Mouse (Mus musculus): Measurements from ENCODE around the gene Cpne5. TPM values are rescaled to one million over a fixed set of nuclear protein-coding genes. Genes with fewer than 3 reads are reported as not detected.

Gene Cpne5
- polyA plus RNA-seq, 1 experiment, result 42.2 TPM

DNA sequence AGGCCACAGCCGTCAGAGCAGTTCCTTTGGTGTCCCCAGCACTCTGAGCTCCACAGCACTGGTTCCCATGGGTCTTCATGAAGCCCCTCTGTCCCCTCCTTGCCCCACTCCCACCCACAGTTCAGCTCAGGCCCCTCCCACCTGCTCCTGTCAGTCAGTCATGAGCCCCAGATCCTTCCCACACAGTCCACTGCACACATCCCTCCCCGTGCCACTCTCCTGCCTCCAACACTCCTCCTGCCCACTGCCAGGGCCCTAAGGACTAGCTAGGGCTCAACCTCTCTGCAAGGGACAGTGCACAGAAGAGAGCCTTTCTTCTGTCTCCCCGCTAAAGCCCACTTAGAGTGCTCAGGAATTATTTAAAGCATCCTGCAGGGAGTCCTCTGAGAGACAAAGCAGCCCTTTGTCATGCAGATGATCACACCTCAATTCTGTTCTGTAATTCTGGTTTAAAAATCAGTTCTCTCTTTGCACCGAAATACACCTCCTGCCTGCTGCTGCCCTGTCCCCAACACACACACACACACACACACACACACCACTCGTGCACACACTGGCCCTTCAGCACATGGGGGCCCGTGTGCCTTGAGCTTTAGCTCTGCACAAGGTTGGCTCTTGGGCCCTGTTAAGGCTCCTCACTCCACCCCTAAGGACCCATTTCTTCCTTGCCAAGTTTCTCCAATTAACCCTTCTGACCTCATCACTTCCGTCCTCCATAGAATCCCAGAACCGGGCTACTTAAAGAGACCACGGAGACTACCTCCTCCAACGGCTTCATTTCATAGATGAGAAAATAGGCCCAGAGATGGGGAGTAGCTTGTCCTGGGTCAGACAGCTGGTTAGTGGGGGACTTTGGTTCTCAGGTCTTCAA lies 50.7 kb downstream of the Cpne5 start:
- no peak for TF ChIP-seq GATA1 (IDR thresholded peaks at IDR 0.05; ENCODE audit: low read length)

GRCm38 (mm10) chr17:29185376-29186046 lies 52.5 kb downstream of the Cpne5 start:
- TF ChIP-seq GATA1 (IDR thresholded peaks at IDR 0.05; ENCODE audit: low read length), result no peak

DNA sequence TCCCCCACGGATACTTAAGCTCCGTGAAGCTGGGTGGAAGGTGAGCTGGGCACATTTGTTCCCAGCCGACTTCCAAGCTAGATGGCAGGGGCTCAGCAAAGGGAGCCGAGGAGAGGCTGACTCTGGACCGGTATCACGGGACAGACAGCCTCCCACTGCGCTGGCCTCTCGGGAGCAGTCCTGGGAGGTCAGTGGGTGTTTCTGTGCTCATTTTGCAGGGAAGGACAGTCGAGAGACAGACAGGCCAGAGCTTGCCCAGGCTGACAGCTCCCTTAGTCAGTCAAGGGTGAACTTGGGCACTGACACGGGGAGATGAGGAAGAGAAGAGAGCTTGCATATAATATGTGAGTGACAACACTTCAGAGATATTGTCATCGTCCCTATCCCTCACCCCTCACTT lies 54.8 kb downstream of the Cpne5 start:
- TF ChIP-seq GATA1 (IDR thresholded peaks at IDR 0.05; ENCODE audit: low read length), result no peak

GRCm38 (mm10) chr17:29181751-29182150 lies 56.2 kb downstream of the Cpne5 start:
- TF ChIP-seq GATA1 (IDR thresholded peaks at IDR 0.05; ENCODE audit: low read length), result no peak

GRCm38 (mm10) chr17:29180406-29181127 lies 57.4 kb downstream of the Cpne5 start:
- no peak for TF ChIP-seq GATA1 (IDR thresholded peaks at IDR 0.05; ENCODE audit: low read length)

- no peak for TF ChIP-seq GATA1 (IDR thresholded peaks at IDR 0.05; ENCODE audit: low read length)
Measured at GRCm38 (mm10) chr17:29179917-29180316, 58.0 kb downstream of the Cpne5 start.

DNA sequence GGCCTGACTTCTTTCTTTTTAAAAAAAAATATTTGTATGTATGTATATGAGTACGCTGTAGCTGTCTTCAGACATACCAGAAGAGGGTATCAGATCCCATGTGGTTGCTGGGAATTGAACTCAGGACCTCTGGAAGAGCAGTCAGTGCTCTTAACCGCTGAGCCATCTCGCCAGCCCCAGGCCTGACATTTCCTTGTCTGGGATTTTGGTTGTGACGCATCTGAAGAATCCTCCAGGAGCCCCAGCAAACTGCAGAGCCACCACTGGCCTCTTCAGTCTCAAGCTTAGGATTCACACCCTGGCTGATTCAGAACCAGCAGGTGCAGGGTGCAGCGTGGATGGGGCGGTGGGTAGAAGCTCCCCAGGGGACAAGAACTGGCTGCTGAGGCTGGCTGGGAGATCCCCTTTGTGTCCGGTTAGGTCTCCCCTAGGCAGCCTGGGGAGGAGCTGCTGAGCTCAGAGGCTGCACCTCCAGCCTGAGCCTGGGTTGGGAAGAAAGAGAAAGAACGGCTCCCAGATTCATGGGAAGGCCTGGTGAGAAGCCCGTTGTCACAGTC lies 59.4 kb downstream of the Cpne5 start:
- no peak for TF ChIP-seq GATA1 (IDR thresholded peaks at IDR 0.05; ENCODE audit: low read length)

- TF ChIP-seq GATA1 (IDR thresholded peaks at IDR 0.05; ENCODE audit: low read length), result no peak
Measured at GRCm38 (mm10) chr17:29176391-29177267, 61.3 kb downstream of the Cpne5 start.

DNA sequence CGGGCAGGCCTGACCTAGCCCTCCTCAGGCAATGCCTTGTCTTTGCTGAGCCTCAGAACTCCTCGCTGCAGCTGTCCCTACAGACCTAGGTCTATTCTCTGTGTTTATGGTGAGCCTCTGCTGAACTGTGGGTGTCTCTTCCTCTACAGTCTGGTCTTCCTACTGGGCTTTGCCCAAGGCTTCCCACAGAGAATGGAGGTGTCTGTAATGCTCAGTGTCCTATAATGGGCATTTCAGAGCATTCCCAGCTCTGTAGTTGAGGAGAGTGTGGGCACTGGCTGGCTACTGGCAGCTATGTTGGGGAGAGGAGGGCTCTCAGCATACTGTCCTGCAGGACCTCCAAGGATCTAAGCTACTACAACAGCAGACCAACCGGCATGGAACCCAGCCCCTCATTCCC lies 62.3 kb downstream of the Cpne5 start:
- no peak for TF ChIP-seq GATA1 (IDR thresholded peaks at IDR 0.05; ENCODE audit: low read length)

DNA sequence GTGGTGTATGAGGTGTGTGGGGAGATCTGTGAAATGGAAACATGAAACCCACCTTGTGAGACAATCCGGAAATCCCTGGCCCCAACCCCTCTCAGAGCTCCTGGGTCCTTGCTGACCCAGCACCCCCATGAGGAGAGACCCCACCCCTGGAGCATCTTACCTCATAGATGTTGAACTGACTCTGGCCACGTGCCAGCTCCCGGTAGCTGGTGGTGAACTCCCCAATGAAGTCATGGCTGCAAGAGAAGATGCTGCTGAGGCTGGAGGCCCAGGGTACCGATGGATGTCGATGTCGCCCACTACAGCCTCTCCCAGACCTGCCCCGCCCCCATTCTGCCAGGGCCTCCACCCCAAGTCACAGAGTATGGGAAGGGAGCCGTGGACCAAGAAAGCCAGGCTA lies 64.8 kb downstream of the Cpne5 start:
- TF ChIP-seq GATA1 (IDR thresholded peaks at IDR 0.05; ENCODE audit: low read length), result no peak

- peak; percentile 25 for TF ChIP-seq GATA1 (IDR thresholded peaks at IDR 0.05; ENCODE audit: low read length)
Measured at GRCm38 (mm10) chr17:29172062-29172461, 65.9 kb downstream of the Cpne5 start.

DNA sequence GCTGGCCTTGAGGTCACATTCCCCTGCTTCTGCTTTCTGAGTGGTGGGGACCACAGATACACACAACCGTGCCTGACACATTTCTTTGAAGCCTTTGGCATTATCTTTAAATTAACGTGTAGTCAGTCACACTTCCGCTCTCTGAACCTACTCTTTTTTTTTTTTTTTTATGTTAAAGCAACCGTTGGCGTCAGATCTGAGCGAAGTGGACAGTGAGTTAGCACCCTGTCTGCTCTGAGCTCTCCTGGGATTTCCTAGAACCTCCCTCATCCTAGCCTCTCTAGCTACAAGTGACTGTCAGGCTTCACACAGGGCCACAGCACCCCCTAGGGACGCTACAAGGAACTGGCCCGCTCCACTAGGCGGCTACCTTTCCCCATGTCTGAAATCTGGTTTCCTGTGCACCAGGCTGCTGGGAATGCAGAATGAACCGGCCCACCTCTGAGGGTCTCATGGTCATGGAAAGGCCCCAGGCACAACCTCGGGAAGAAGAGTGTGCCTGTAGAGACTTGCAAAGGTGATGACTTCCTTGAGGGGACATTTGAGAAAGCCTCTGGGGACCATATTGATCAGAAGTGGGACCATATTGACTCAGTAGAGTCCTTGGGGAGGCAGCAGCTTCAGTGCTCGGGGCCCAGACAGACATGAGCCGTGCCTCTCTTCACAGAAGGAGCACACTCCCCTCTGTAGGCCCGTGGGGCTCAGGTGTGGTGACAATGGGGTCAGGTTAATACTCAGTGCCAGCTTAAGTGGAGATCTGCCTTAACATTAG lies 66.8 kb downstream of the Cpne5 start:
- no peak for TF ChIP-seq GATA1 (IDR thresholded peaks at IDR 0.05; ENCODE audit: low read length)

DNA sequence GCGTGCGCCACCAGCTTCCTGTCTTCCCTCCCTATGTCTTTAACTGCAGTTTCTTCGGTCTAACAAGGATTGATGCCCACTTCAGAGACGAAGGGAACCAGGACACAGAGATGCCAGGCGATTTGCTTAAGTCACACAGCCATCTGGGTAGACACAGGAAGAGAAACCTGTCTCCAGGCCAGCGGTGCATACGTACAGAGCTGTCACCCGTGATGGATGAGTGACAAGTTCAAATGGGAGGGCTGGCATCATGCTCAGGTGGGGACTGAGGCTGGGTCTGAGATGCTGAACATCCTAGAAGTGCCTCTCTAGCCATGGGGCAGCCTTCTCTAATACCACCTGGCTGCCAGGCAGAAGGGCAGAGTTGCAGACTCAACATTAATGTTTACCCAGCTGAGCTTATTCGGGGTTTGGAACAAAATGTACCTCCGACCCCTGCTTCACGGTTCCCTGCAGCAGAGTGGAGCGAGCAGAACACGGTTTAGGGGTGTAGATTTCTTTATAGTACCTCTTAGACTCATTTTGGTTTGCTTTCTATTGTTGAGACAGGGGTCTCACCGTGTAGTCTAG lies 67.5 kb downstream of the Cpne5 start:
- TF ChIP-seq GATA1 (IDR thresholded peaks at IDR 0.05; ENCODE audit: low read length), result no peak

Data from G1E-ER4 (cell line).